Mouse (Mus musculus) limb, embryonic 12.5 days (tissue): ENCODE data around the gene Ugt1a9. TPM values are rescaled to one million over a fixed set of nuclear protein-coding genes. Genes with fewer than 3 reads are reported as not detected.
A peak's percentile ranks its signal among the peaks of the same experiment; 100 is the strongest.

Source experiments
- ATAC-seq: fragments of 200-750 bp; cut with Nextera tagmentation; 2 replicates; pipeline ENCODE4 v1.8.0; 2017; ENCODE audit warnings: low read depth, moderate TSS enrichment; ENCODE audit not compliant: insufficient number of reproducible peaks, insufficient read depth, low FRiP score, low TSS enrichment
- H3K27ac ChIP-seq: fragments of 300-500 bp; sonication (generic); 2 replicates; pipeline ENCODE4 v1.5.1; 2016; ENCODE audit warnings: mild to moderate bottlenecking, moderate library complexity
- H3K27me3 ChIP-seq: fragments of 300-500 bp; sonication (generic); 2 replicates; pipeline ENCODE4 v1.6.1; 2016; ENCODE audit warnings: mild to moderate bottlenecking, moderate library complexity
- H3K36me3 ChIP-seq: fragments of 300-500 bp; sonication (generic); 2 replicates; pipeline ENCODE4 v1.6.1; 2016; ENCODE audit warnings: mild to moderate bottlenecking, moderate library complexity
- H3K4me1 ChIP-seq: fragments of 300-500 bp; sonication (generic); replicated peaks from 2 replicates; pipeline ENCODE4 v1.6.1; 2016
- H3K4me2 ChIP-seq: fragments of 300-500 bp; sonication (generic); 2 replicates; pipeline ENCODE4 v1.6.1; 2016; ENCODE audit warnings: mild to moderate bottlenecking, moderate library complexity
- H3K4me3 ChIP-seq: fragments of 300-500 bp; sonication (generic); replicated peaks from 2 replicates; pipeline ENCODE4 v1.5.1; 2016; ENCODE audit warnings: mild to moderate bottlenecking
- H3K9ac ChIP-seq: fragments of 300-500 bp; sonication (generic); replicated peaks from 2 replicates; pipeline ENCODE4 v1.6.1; 2016; ENCODE audit warnings: mild to moderate bottlenecking, moderate library complexity
- H3K9me3 ChIP-seq: fragments of 300-500 bp; sonication (generic); 2 replicates; pipeline ENCODE4 v1.6.1; 2016; ENCODE audit warnings: mild to moderate bottlenecking, moderate library complexity
- WGBS: fragments of 180-500 bp; shearing (Covaris S2); methylation state at CpG from one replicate; pipeline ENCODE4 v1.1.7; 2016; 5-methylcytosine and 5-hydroxymethylcytosine counted together
- polyA plus RNA-seq: library from polyadenylated mRNA; unstranded; fragments of >200 nt; fragmentation: Nextera tagmentation; extraction: Ambion mirVana; gene quantifications from 2 replicates; pipeline ENCODE4 v1.2.1, GENCODE M21; 2016

The Ugt1a9 gene
- polyA plus RNA-seq, 1 experiment from 2014 or later, result not detected

- 89% methylated on average over 1 of the region's 1 CpGs for WGBS
- no peaks in the 10 kb centered on the region for H3K9me3 ChIP-seq
- no peak overlapping the region for H3K4me2 ChIP-seq
- H3K36me3 ChIP-seq, result no peaks in the 10 kb centered on the region
- no peaks in the 10 kb centered on the region for H3K27me3 ChIP-seq
- no peak for ATAC-seq
- H3K27ac ChIP-seq, result no peak overlapping the region
- H3K9ac ChIP-seq, result no peak overlapping the region
- H3K4me1 ChIP-seq, result no peaks in the 10 kb centered on the region
- no peak overlapping the region for H3K4me3 ChIP-seq
Measured at GRCm38 (mm10) chr1:88195687-88196086, 125.1 kb downstream of the Ugt1a9 start.

GRCm38 (mm10) chr1:88197443-88197842 is 126.8 kb downstream of the Ugt1a9 start:
- Histone ChIP-seq H3K27ac (no peak overlapping the region), H3K9me3 (no peaks in the 10 kb centered on the region), H3K4me3 (no peak overlapping the region), H3K9ac (no peak overlapping the region), H3K27me3 (no peaks in the 10 kb centered on the region), H3K4me1 (no peaks in the 10 kb centered on the region), H3K36me3 (no peaks in the 10 kb centered on the region), H3K4me2 (no peak overlapping the region)
- no peak for ATAC-seq
- WGBS, result 73% methylated on average over 3 of the region's 3 CpGs

GRCm38 (mm10) chr1:88199996-88200395 is 129.4 kb downstream of the Ugt1a9 start:
- Histone ChIP-seq H3K27ac (no peak overlapping the region), H3K9ac (no peak overlapping the region), H3K4me2 (no peak overlapping the region), H3K4me1 (0 out of 2 replicates have a peak, but pooled peaks cover under 1% of the 10 kb centered on the region), H3K27me3 (no peaks in the 10 kb centered on the region), H3K36me3 (no peaks in the 10 kb centered on the region), H3K9me3 (peaks cover 15% of the 10 kb centered on the region), H3K4me3 (no peak overlapping the region)
- 83% methylated on average over 2 of the region's 2 CpGs for WGBS
- ATAC-seq, result no peak

- 85% methylated on average over 7 of the region's 7 CpGs for WGBS
- no peak within 1 kb of the TSS for H3K9ac ChIP-seq
- H3K36me3 ChIP-seq, result no peaks in the 10 kb centered on the region
- no peak for ATAC-seq
- H3K27ac ChIP-seq, result no peak within 1 kb of the TSS
- no peak within 1 kb of the TSS for H3K4me3 ChIP-seq
- no peaks in the 10 kb centered on the region for H3K27me3 ChIP-seq
- H3K4me1 ChIP-seq, result 0 out of 2 replicates have a peak, but pooled peaks cover 4% of the 10 kb centered on the region
- H3K9me3 ChIP-seq, result peaks cover 16% of the 10 kb centered on the region
- no peak within 1 kb of the TSS for H3K4me2 ChIP-seq
Measured at GRCm38 (mm10) chr1:88200456-88200855, 129.9 kb downstream of the Ugt1a9 start, which contains the start of gene Ugt1a2. Ugt1a2 (plus strand) TSS chr1:88200601.

- Histone ChIP-seq H3K36me3 (no peaks in the 10 kb centered on the region), H3K9me3 (peaks cover 16% of the 10 kb centered on the region), H3K9ac (peak within 1 kb of the TSS; percentile 68), H3K4me3 (peak within 1 kb of the TSS; percentile 45), H3K4me1 (0 out of 2 replicates have a peak, but pooled peaks cover 4% of the 10 kb centered on the region), H3K4me2 (peak within 1 kb of the TSS; percentile 66), H3K27me3 (no peaks in the 10 kb centered on the region), H3K27ac (peak within 1 kb of the TSS; percentile 24; the same call in 1 of the 2 replicates)
- 6% methylated on average over 62 of the region's 62 CpGs for WGBS
- peak; percentile 99 for ATAC-seq
Measured at GRCm38 (mm10) chr1:88205294-88205922, 134.8 kb downstream of the Ugt1a9 start, which contains the start of gene Dnajb3. Dnajb3 (minus strand) TSS chr1:88205782.

GRCm38 (mm10) chr1:88206843-88207479 is 136.4 kb downstream of the Ugt1a9 start:
- Histone ChIP-seq H3K4me2 (no peak overlapping the region), H3K4me1 (0 out of 2 replicates have a peak, but pooled peaks cover 4% of the 10 kb centered on the region), H3K27ac (no peak overlapping the region), H3K4me3 (no peak overlapping the region), H3K9me3 (peaks cover 24% of the 10 kb centered on the region), H3K36me3 (no peaks in the 10 kb centered on the region), H3K27me3 (no peaks in the 10 kb centered on the region), H3K9ac (no peak overlapping the region)
- no peak for ATAC-seq
- WGBS, result 78% methylated on average over 2 of the region's 2 CpGs

GRCm38 (mm10) chr1:88211812-88212211 is 141.2 kb downstream of the Ugt1a9 start, which contains the start of gene Ugt1a1:
Ugt1a1 (plus strand) TSS chr1:88211959.
- H3K4me2 ChIP-seq, result no peak within 1 kb of the TSS
- H3K27me3 ChIP-seq, result no peaks in the 10 kb centered on the region
- H3K9ac ChIP-seq, result no peak within 1 kb of the TSS
- H3K36me3 ChIP-seq, result no peaks in the 10 kb centered on the region
- H3K4me3 ChIP-seq, result no peak within 1 kb of the TSS
- peaks cover 52% of the 10 kb centered on the region for H3K9me3 ChIP-seq
- WGBS, result 67% methylated on average over 8 of the region's 8 CpGs
- no peak for ATAC-seq
- H3K4me1 ChIP-seq, result no peaks in the 10 kb centered on the region
- no peak within 1 kb of the TSS for H3K27ac ChIP-seq

GRCm38 (mm10) chr1:88212341-88213045 is 141.9 kb downstream of the Ugt1a9 start:
- Histone ChIP-seq H3K27me3 (no peaks in the 10 kb centered on the region), H3K4me3 (no peak overlapping the region), H3K36me3 (no peaks in the 10 kb centered on the region), H3K4me2 (no peak overlapping the region), H3K4me1 (no peaks in the 10 kb centered on the region), H3K9me3 (peaks cover 59% of the 10 kb centered on the region), H3K9ac (no peak overlapping the region), H3K27ac (no peak overlapping the region)
- 0 out of 2 replicates have a peak, but pooled peaks have one; percentile 1 for ATAC-seq
- WGBS, result 63% methylated on average over 8 of the region's 8 CpGs

GRCm38 (mm10) chr1:88213061-88213460 is 142.5 kb downstream of the Ugt1a9 start:
- no peak overlapping the region for H3K4me3 ChIP-seq
- no peaks in the 10 kb centered on the region for H3K4me1 ChIP-seq
- no peaks in the 10 kb centered on the region for H3K27me3 ChIP-seq
- 77% methylated on average over 1 of the region's 1 CpGs for WGBS
- H3K27ac ChIP-seq, result no peak overlapping the region
- H3K36me3 ChIP-seq, result no peaks in the 10 kb centered on the region
- no peak overlapping the region for H3K4me2 ChIP-seq
- no peak for ATAC-seq
- H3K9me3 ChIP-seq, result peaks cover 62% of the 10 kb centered on the region
- no peak overlapping the region for H3K9ac ChIP-seq

GRCm38 (mm10) chr1:88213766-88214461 is 143.3 kb downstream of the Ugt1a9 start:
- no peak overlapping the region for H3K4me3 ChIP-seq
- no peak overlapping the region for H3K27ac ChIP-seq
- H3K9me3 ChIP-seq, result peaks cover 62% of the 10 kb centered on the region
- H3K4me2 ChIP-seq, result no peak overlapping the region
- WGBS, result 81% methylated on average over 2 of the region's 2 CpGs
- no peak overlapping the region for H3K9ac ChIP-seq
- H3K36me3 ChIP-seq, result no peaks in the 10 kb centered on the region
- H3K27me3 ChIP-seq, result no peaks in the 10 kb centered on the region
- peak; percentile 32 for ATAC-seq
- no peaks in the 10 kb centered on the region for H3K4me1 ChIP-seq
